Mouse (Mus musculus) small intestine, adult 2 months (tissue): Measurements from ENCODE around the gene Uvrag.

Source experiments
- CTCF ChIP-seq: fragments of 200-500 bp; IDR thresholded peaks from 2 replicates; pipeline ENCODE4 v1.5.1; 2012; ENCODE audit warnings: low read depth, mild to moderate bottlenecking, control low read depth, inconsistent platforms, low read length, moderate library complexity, mixed read lengths; ENCODE audit not compliant: insufficient replicate concordance, insufficient read length; ENCODE audit errors: extremely low read depth
- POLR2A ChIP-seq: fragments of 200-500 bp; IDR thresholded peaks from 2 replicates; pipeline ENCODE4 v1.6.1; 2012; ENCODE audit warnings: low read depth, mild to moderate bottlenecking, control low read depth, inconsistent platforms, low read length, moderate library complexity

GRCm38 (mm10) chr7:99015419-99015818 lies 125.5 kb downstream of the Uvrag start:
- TF ChIP-seq POLR2A (no peak), CTCF (no peak)
